24 mouse cellular contexts compared by ENCODE assay signal in genomic region chr13:102652303-102652889, GRCm38 (mm10). TPM values are rescaled to one million over a fixed set of nuclear protein-coding genes. Genes with fewer than 3 reads are reported as not detected.
DNase-seq lines count a peak whose midpoint lies in the region; ATAC-seq lines count a peak whose summit lies in the region.
"Had no signal": no experiment of that assay in that cellular context is flagged by ENCODE, and none has a peak within 500 bp of the region (broad histone marks: within the 10 kb centered on the region; RNA-seq: fewer than 3 reads in every experiment).

No protein-coding gene starts in this region.

- no peaks in the 10 kb centered on the region for H3K4me1 ChIP-seq in lung, embryonic 16.5 days (replicated peaks; ENCODE audit: control insufficient read depth, insufficient read depth, low read length)
- H3K4me1 ChIP-seq in limb, embryonic 10.5 days = peaks cover 11% of the 10 kb centered on the region; the same call in 1 of the 2 replicates
- no peaks in the 10 kb centered on the region for H3K4me1 ChIP-seq in stomach, embryonic 16.5 days (ENCODE audit: control insufficient read depth, insufficient read depth, low read length)
- no peaks in the 10 kb centered on the region for H3K4me1 ChIP-seq in kidney, embryonic 15.5 days
- H3K4me1 ChIP-seq: heart, embryonic 10.5 days; midbrain, embryonic 12.5 days had no signal

- H3K27ac ChIP-seq in lung, embryonic 16.5 days (ENCODE audit: low read length) = no peak overlapping the region
- no peak overlapping the region for H3K27ac ChIP-seq in limb, embryonic 10.5 days
- H3K27ac ChIP-seq in stomach, embryonic 16.5 days (ENCODE audit: low read length) = peak overlapping the region; percentile 16
- H3K27ac ChIP-seq in kidney, embryonic 15.5 days = no peak overlapping the region
- H3K27ac ChIP-seq: gastrocnemius, adult 2 months; heart, embryonic 10.5 days; hindbrain, embryonic 10.5 days; kidney, postnatal 0 days; midbrain, embryonic 12.5 days had no signal

- DNase-seq in lung, postnatal 25 days (ENCODE audit: low spot score) = no peak
- DNase-seq in NIH3T3 (ENCODE audit: low read depth) = peak; percentile 87
- DNase-seq in limb, embryonic 10.5 days (ENCODE audit: low spot score) = peak; percentile 18
- no peak for DNase-seq in layer of hippocampus, adult 8-10 months (ENCODE audit: low spot score in 2 of 2)
- no peak for DNase-seq in cerebellum, adult 11-12 months
- DNase-seq: adrenal gland, adult 8-10 months; cerebellum, adult 2 months; cerebellum, postnatal 25 days; embryo, embryonic 11 days; gastrocnemius, adult 2 months; left cerebral cortex, postnatal 4 days; lung, adult 2 months; thymus, postnatal 14 days had no signal

- H3K36me3 ChIP-seq in lung, embryonic 16.5 days (ENCODE audit: control insufficient read depth, insufficient read depth, low read length) = no peaks in the 10 kb centered on the region
- H3K36me3 ChIP-seq in limb, embryonic 10.5 days = no peaks in the 10 kb centered on the region
- no peaks in the 10 kb centered on the region for H3K36me3 ChIP-seq in stomach, embryonic 16.5 days (ENCODE audit: control insufficient read depth, insufficient read depth, low read length)
- no peaks in the 10 kb centered on the region for H3K36me3 ChIP-seq in kidney, embryonic 15.5 days
- H3K36me3 ChIP-seq: G1E; heart, embryonic 10.5 days; hindbrain, embryonic 10.5 days; midbrain, embryonic 12.5 days had no signal

- H3K4me2 ChIP-seq in lung, embryonic 16.5 days (ENCODE audit: low read depth, low read length) = no peak overlapping the region
- H3K4me2 ChIP-seq in stomach, embryonic 16.5 days (ENCODE audit: low read depth, low read length) = no peak overlapping the region
- no peak overlapping the region for H3K4me2 ChIP-seq in kidney, embryonic 15.5 days
- H3K4me2 ChIP-seq: midbrain, embryonic 12.5 days had no signal

- no peak overlapping the region for H3K4me3 ChIP-seq in lung, embryonic 16.5 days (ENCODE audit: low read length)
- H3K4me3 ChIP-seq in limb, embryonic 10.5 days = no peak overlapping the region
- H3K4me3 ChIP-seq in stomach, embryonic 16.5 days (replicated peaks; ENCODE audit: low read length) = no peak overlapping the region
- no peak overlapping the region for H3K4me3 ChIP-seq in kidney, embryonic 15.5 days (replicated peaks)
- H3K4me3 ChIP-seq: gastrocnemius, adult 2 months; heart, embryonic 10.5 days; hindbrain, embryonic 10.5 days; midbrain, embryonic 12.5 days had no signal

- WGBS in lung, embryonic 16.5 days = 70% methylated on average over 6 of the region's 6 CpGs
- 95% methylated on average over 6 of the region's 6 CpGs for WGBS in limb, embryonic 10.5 days
- WGBS in stomach, embryonic 16.5 days = 60% methylated on average over 6 of the region's 6 CpGs
- WGBS in kidney, embryonic 15.5 days = 88% methylated on average over 6 of the region's 6 CpGs

- peak; percentile 51 for ATAC-seq in lung, embryonic 16.5 days (ENCODE audit: low read depth)
- ATAC-seq in stomach, embryonic 16.5 days (ENCODE audit: insufficient read depth, low FRiP score) = peak; percentile 71; the same call in 1 of the 2 replicates
- ATAC-seq in kidney, embryonic 15.5 days (replicated peaks; ENCODE audit: low FRiP score) = no peak
- ATAC-seq: hindbrain, embryonic 16.5 days; intestine, postnatal 0 days had no signal

- no peaks in the 10 kb centered on the region for H3K9me3 ChIP-seq in lung, embryonic 16.5 days (ENCODE audit: control insufficient read depth, low read length)
- H3K9me3 ChIP-seq in limb, embryonic 10.5 days (replicated peaks) = no peaks in the 10 kb centered on the region
- no peaks in the 10 kb centered on the region for H3K9me3 ChIP-seq in stomach, embryonic 16.5 days (replicated peaks; ENCODE audit: control insufficient read depth, low read length)
- no peaks in the 10 kb centered on the region for H3K9me3 ChIP-seq in kidney, embryonic 15.5 days (replicated peaks)
- H3K9me3 ChIP-seq: G1E; heart, embryonic 10.5 days; hindbrain, embryonic 10.5 days; midbrain, embryonic 12.5 days had no signal

- H3K9ac ChIP-seq in lung, embryonic 16.5 days (ENCODE audit: low read length) = no peak overlapping the region
- no peak overlapping the region for H3K9ac ChIP-seq in stomach, embryonic 16.5 days (ENCODE audit: low read length)
- no peak overlapping the region for H3K9ac ChIP-seq in kidney, embryonic 15.5 days
- H3K9ac ChIP-seq: midbrain, embryonic 12.5 days had no signal

- H3K27me3 ChIP-seq in lung, embryonic 16.5 days (ENCODE audit: control insufficient read depth, insufficient read depth, low read depth, low read length) = no peaks in the 10 kb centered on the region
- H3K27me3 ChIP-seq in limb, embryonic 10.5 days (ENCODE audit: low read depth, poor library complexity, severe bottlenecking) = peaks cover 24% of the 10 kb centered on the region
- no peaks in the 10 kb centered on the region for H3K27me3 ChIP-seq in stomach, embryonic 16.5 days (ENCODE audit: control insufficient read depth, insufficient read depth, low read length)
- no peaks in the 10 kb centered on the region for H3K27me3 ChIP-seq in kidney, embryonic 15.5 days
- H3K27me3 ChIP-seq: CH12.LX had no signal

RNA-seq across cellular contexts. Expression of gene Cd180, which starts 41.0 kb away (rescaled TPM):
- polyA plus RNA-seq in lung, embryonic 16.5 days (2015; fragmentation: Nextera tagmentation; extraction: Ambion mirVana) = 0.44 and 0.64 TPM in 2 replicates
- polyA plus RNA-seq in limb, embryonic 10.5 days (2016; fragmentation: Nextera tagmentation; extraction: Ambion mirVana) = 0.15 TPM in 1 of 2 replicates, not detected in the other
- 0.69 and 0.70 TPM in 2 replicates for polyA plus RNA-seq in stomach, embryonic 16.5 days (2015; fragmentation: Nextera tagmentation; extraction: Ambion mirVana)
- total RNA-seq in layer of hippocampus, adult 8-10 months (2022) = 10 to 100 TPM in 2 of 4 experiments, 1 to 10 TPM in 2; 1.2 to 23.8 (median 10.5) TPM
- 0.40 and 0.76 TPM in 2 replicates for polyA plus RNA-seq in kidney, embryonic 15.5 days (2015; fragmentation: Nextera tagmentation; extraction: Ambion mirVana)
- polyA plus RNA-seq: G1E had no signal

Comparison
In these comparisons a context has a peak if more than half of its experiments do, and no peak if none do; other contexts are left out.
1. DNase-seq: peak in NIH3T3 (single experiment) and limb, embryonic 10.5 days (single experiment); none in lung, postnatal 25 days (single experiment), layer of hippocampus, adult 8-10 months (0 of 2) and cerebellum, adult 11-12 months (single experiment).